Mouse (Mus musculus) kidney, adult 11 months (tissue): ENCODE results near the gene 4930558K02Rik.

Experiments
- DNase-seq: peaks from one replicate; pipeline ENCODE4 v3.0.0; 2022

The 4930558K02Rik gene

DNA sequence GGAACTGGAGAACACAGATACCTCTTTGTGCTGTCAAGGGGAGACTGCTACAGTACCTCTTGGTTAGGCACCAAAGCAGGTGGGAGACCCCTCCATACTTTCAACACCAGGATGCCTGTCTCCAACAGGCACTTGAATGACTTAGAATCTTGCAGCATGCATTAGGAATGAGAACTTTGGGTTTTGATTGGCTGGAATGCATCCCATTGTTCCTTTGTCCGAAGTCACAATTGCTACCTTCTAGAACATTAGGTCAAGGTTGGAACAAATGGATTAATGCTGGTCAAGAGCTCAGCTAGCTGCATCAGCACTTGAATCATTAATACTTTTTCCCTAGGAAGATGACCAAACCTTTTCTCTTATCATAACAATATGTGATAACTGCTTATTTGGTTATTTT, at the start of gene 4930558K02Rik:
TSS of gene 4930558K02Rik (minus strand) at position 101 of the 400 bp plus-strand sequence.
- no peak for DNase-seq

DNA sequence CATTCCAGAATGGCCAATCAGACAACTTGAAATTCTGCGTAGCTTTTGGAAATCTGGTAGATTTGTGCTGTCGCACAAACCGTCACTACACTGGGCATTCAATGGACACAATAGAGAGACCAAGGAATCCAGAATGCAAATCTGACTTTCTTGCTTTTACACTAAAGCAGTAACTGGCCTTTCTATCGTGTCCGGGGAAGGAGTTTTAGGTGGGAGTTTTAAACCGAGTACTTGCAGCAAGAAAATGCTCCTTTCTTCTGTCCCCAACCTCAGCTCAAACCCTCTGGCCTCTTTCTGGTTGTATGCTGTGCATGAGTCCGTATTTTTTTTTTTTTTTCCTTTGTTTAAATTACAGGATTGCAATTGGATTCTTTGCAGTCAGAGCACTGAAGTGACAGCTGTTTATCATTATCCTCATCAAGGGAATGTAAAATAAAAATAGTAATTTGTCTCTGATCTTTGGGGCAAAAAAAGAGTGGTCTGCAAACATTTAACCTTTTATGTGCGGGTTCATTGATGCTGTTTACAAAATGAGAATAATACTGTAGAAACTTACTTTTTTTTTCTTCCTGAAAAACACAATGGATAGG, 44.3 kb upstream of the 4930558K02Rik start:
- DNase-seq, result no peak

DNA sequence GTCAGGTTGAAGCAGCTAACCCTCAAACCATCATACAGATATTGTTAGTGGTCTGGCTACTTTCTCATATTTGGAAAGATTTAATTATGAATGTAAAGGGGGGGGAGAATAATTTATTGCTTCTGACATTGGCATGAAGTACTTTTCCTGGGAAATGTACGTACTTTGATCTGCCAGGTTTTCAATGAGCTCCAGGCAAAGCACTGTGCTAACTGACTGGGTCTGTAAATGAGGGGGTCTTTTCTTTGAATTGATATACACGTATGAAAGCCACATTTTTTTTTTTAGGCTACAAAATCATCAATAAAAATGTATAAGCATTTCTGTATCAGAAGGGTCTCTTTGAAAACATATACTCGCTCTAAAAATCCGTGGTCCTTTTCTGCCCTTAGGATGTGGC, 41.3 kb upstream of the 4930558K02Rik start:
- no peak for DNase-seq

DNA sequence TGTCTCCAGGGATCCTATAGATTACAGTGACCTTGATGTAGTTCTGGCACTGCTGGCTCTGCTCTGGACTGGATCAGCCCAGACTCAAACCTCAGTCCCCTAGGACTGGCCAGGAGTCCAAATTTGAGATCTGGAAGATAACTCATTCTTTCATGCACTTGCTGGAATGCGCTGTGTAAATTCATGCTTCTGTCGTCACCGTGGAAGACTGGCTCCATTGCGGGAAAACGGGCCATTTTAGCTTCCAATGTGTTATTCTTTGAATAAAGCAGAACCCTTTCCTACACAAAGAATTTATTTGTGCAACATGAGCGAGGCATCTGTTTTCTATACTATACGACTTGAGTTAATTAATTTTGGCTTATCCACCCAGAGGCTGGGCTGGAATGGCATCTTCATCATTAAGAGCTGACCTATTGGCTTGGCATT, 40.9 kb upstream of the 4930558K02Rik start:
- no peak for DNase-seq

DNA sequence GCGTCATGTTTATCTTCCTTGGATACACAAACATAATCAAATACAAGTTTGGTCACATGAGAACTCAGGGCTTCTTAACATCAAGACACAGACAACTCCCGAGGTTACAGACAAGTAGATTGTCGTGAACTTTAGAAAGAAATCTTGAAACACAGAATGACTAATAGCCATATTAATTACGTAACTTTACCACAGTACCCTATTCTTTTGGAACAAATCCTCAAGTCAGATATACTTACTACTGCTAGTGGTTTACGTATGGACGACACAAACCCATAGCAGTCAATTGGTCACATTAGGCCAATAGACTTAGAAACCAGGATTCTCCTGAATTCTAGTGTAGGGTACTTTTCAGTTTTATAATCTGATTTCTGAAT, 39.2 kb upstream of the 4930558K02Rik start:
- DNase-seq, result no peak

DNA sequence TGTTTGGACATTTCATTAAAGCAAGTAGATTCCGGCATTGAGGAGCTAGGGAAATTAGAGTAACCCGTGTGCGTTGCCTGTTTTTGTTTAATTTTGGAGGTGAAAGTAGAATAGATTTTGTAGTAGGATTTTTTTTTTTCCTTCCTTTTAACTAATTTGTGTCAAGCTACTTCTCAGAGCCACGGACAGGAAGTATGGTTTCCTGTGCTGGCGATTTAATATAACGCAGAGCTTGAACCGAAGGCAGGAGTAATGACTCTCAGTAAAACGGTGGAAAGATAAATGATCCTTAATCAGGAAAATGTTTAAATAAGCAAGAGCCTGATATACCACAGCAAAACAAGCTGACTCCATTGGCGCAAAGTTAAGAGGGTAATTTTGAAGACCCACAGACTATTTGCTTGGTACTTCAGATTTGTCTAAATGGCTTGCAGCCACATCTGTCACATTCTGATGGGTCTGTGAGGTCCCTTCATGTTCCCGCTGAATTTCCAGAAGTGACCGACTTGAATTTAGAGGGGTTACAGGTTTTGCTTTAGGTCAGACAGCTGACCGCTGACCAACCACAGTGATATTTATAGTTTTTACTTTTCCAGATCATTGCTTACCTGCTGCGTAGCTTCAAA, 38.7 kb upstream of the 4930558K02Rik start:
- DNase-seq, result no peak

DNA sequence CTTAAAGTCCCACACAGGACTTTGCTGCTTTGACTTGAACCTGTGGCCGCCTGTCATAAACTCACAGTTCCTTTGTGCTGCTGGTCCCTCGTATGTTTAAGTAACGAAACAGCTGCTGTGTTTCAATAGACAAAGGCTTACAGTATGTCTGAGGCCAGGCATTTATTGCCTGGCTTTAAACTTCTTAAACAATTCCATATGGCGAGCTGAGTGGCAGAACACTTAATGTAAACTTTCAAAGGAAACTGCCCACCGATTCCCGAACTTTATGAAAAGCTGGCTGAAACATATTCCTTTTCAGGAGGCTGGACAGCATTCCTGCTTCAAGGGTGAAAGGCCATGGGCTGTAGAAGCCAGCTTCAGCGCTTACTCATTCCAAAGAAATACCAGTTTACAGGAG, 37.5 kb upstream of the 4930558K02Rik start:
- DNase-seq, result no peak

DNA sequence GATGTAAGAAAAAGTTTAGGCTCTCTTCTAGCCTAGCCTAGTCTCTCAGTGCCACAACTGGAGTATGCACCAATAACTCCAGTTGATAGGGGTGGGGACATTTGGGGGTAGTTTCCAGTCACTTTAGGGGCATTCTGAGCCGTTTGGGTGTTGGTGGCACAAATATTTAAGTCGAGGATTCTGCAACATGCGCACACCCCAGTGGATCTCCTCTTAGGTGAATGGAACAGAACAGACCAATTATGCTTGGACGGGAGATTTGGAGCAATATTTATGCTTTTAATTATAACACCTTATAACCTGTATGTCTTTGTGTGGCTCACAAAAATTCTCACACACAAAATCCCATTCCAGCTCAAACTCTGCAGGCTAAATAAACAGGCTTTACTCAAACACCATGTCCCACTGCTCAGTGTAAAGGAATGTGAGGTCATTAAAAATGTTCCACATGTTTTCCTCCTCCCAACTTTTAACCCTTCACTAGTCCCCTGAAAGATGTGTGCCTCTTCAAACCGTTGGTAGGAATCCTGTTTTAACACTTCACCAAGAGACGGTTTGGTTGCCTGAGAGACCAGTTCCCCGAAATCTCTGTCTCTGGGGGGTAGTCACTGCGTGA, 35.9 kb upstream of the 4930558K02Rik start:
- no peak for DNase-seq

DNA sequence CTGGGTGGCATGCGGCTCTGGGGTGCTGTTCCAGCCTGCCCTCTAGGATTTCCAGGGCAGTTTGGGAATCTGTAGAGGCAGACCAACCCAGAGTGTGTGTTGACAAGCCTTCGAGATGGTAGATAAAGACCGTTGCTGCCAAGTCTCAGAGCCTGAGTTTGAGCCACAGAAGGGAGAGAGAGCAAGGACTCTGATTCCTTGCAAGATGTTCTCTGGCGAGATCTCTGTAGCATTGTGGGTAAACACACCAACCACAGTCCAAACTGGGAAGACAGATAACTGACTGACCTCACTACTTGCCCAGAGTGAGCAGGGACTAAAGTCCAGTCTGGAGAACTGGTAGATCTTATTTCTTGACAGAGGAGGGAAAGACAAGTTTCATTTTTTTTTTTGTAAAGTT, 34.1 kb upstream of the 4930558K02Rik start:
- no peak for DNase-seq

DNA sequence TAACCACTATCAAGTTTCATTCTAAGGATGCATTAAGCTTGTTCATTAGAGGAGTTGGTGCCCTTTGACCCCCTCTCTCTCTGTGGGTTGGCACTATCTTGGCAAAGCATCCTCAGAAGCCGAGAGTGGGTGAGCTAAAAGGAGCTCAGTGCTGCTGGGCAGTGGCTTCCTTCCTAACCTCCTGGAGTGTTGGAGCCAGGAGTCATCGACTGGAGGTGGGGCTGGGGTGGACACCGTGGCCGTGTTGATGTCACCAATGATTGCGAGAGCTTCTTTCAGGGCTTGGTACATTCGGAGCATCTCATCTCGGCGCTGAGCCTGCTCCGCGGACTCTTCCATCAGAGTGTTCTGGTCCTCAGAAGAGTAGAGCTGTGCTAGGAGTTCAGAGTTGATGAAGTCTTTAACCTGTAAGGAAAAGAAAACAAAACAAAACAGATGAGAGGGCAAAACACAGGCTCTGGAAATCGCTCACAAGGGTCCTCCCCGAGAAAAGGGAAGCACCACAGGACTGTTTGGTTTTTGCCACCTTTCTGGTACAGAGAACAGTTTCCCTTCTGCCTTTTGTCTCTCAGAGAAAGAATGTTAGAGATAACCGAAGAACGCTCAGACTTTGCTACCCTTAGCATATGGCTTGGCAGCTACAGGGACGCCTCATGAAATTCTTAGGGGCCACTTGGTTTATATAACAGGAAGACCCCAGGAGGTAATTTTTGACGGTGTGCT, 32.2 kb upstream of the 4930558K02Rik start:
- no peak for DNase-seq

DNA sequence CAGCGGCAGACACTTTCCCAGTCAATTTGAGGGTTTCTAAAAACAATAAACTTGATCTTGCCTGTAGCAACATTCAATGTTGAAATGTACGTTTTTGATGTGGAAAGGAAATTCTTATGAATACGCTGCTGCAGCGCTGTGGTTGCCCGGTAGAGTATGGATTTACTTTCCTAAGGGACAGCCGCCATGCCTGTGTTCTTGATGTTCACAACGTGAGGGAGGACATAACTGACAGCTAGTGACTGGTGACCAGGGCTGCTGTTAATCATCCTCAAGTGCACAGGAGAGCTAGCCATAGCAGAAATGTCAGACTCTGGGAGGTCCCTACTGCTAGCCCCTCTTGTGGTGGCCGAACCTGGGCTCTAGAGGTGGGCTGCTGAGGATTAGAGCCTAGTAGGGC, 29.6 kb upstream of the 4930558K02Rik start:
- DNase-seq, result no peak

DNA sequence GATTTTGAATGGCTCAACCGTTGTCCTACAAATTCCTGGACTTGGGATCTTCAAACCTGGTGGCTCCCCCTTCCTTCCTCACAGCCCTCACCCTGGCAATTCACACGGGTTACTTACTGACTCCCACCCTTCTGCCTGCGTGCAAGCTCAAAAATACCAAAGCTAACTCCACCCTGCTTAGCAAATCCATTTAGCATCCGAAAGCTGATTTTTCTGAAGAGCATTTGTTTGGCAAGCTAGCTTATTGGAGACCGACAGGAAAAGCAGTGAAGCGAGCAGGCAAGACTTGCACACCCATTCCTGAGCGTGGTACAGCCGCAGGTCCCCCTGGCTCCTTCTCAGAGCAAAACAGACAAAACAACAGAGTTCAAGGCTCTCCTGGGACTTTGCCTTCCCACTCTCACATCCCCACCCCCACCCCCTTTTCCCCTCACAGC, 29.2 kb upstream of the 4930558K02Rik start:
- DNase-seq, result no peak

DNA sequence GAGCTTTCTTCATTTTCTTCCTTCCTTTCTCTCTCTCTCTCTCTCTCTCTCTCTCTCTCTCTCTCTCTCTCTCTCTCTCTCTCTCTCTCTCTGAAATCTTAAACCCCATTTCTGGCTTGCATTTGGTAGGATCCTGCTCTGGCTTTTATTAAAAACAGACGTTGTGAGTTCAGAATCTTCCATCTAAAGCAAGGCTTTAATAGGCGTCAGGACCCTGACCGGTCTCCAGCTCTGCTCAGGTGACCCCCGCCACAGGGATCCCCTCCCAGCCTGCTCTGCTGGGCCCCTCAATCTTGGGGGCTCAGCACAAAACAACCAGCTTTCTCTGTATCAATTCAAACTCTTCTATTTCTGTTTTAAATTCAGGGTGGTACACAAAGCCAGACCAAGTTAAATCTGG, 28.8 kb upstream of the 4930558K02Rik start:
- no peak for DNase-seq

DNA sequence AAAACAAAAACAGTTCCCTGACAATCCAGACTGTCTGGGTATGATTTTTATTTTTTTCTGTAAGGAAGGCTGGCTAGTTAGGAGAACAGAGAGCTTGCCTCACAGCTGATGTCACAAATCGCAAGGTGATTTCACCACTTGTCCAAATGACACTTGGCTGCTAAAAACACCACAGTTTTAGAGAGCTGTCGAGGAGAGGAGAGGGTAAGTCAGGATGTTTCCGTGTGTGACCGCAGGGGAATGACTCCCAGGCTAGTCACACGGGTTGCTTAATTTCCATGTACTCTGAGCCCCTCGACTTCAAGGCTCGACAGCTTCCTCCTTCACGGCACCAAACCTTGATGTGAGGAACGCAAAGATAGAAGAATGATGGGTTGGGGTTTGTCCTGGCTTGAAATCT, 26.7 kb upstream of the 4930558K02Rik start:
- DNase-seq, result no peak

DNA sequence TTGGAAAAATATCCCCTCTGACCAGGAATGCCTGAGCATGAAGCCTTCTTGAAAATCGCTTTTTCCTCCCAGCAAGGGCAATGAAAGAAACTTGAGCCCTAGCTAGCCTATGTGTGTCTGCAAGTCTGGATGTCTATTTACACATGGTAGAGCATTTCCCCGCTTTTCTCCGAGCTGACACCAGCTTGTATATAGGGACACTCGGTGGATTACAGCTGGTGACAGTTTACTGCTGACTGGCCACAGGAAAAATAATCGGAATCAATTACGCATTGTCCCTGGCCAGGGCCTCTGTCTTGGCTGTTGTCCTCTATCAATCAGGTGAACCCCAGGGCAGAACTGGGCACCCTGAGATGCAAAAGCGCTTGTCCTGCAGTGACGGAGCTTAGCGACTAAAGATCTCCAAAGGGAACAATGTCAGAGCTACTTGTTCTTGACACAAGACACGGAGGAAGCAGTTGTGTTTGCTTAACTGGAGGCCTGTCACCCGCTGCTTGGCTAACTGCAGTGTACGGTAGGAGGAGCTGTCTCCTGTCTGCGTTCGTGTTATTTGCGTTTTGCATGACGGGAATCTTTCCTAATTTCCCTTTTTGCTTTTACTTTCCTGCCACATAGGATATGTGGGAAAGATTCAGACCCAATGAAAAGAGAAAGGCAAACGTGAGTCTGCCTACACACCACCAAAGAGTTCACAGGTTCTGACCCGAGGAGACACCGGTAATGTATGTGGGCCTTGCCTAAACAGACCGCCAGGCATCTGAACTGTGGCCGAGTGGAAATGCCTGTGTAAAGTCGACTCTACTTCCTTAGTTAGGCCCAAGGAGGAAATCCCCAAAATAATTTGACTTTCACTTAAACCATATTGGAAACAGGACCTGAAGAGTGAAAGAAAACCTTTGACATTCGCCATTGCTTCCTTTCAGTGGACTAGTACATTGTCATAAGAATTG, 25.7 kb upstream of the 4930558K02Rik start:
- peak; percentile 45 for DNase-seq

DNA sequence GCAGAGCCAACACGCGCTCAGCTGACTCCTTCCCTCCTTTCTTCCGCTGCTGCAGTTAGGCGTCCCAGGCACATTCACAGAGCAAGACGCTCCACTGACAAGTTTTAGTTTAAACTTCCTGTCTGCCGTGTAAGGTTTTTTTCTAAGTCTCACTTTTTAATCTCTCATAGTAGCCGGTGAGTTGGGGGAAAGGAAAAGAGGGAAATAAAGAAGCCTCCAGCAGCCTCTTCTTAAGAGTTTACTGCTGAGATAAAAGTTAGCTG, 25.0 kb upstream of the 4930558K02Rik start:
- DNase-seq, result no peak

DNA sequence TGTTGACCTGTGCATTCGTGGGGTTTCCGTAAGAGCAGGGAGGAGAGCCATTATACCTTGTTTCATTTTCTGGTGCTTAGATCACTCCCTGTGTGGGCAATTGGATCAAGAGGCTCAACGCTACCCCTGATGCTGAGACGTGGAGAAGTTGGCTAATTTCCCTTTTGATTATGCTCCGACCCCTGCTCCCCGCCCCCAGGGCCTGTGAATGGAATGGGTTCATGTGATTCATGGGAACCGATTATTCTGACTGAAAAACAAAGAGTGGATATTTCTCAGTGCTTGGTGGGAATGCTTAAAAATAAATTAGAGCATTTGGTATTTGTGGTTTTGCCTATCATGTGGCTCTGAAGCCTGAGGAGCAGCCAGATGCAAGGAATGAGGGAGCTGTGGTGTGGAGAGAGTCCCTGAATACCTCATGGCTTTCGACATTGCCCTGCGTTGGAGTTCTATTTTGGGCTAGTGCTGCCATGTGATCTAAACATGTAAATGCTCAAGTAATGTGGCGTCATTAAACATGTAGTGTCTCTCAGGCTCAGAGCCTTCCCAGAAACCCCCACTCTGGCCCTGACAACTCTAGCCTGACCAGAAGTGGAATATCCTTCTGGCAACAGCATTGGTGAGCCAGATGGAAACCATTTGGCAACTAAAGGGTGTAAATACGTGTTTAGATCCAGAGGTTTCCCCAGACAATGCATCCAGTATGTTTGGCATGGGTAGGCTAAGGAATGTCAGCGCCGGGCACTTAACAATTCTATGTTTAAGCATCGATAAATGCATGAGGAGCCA, 24.5 kb upstream of the 4930558K02Rik start:
- DNase-seq, result no peak

DNA sequence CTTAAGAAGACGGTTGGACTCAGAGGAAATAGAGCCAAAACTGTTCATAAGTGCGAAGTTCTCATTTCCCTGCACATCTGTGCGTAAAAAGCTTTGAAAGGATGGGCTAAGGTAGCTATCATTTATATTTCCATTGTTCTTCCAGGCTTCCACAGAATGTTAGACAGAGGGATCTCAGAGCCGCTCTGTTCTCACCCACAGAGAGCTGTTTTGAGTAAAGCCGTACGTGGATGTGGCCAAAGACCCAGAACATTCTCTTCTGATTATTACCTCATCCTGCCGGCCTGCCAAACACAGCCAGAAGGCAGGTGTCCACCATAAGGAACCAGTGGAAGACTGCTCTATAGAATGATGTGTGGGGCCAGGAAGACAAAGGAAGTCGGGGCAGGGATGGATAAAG, 21.9 kb upstream of the 4930558K02Rik start:
- DNase-seq, result no peak

DNA sequence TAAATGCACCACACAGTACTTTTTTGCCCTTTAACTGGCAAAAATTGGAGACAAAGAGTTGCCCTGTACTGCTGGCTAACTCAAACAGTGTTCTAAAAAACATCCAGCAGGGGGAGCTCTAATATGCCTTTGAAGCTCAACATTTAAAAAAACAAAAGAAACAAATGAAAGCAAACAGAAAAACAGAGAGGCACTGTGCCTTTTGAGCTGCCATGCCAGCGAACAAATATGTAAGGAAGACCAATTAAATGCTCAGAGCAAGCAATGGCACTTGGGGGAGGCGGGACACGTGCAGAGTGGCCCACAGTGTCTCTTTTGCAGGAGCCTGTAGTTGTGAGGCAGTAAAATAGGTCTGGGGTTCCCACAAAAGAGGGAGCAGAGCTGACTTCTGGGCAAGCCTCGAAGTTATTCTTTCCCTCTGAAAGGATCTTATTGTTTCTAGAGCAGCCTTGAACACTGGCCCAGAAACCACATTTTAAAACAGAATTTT, 20.5 kb upstream of the 4930558K02Rik start:
- DNase-seq, result peak; percentile 17

DNA sequence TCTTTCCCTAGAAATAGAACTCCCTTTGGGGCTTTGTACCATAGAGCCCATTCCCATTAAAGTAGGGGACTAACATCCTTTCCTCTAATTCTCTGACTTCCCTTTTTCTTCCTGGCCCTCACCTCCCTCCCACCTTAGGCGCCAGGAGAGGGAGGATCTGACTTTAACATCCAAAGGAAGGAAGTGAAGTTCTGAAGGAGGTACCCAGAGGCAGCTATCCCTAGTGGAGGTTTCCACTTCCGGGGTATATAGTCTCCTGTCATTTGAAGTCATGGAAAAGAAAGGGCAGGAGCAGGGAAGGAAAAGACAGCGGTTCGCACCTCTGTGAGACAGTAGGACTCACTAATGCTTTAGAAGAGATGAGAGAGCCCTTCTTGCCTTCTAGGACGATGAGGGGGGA, 19.9 kb upstream of the 4930558K02Rik start:
- no peak for DNase-seq

DNA sequence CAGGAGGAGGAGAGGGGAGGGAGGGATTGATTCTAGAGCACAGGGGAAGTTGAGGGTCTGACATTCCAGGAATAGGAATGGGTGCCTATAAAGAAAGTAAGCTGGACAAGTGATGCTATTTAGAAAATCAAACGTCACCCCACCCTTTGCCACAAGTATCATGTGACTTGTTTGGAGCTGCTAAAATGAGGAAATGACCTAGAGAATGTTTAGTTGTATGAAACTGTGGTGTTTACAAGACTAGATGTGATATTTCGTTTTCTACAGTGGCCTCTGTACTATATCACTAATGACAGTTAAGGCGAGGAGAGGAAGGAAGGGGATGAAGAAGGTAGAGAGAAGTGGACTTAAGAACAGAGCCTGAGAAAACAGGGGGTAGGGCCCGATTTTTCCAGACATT, 19.3 kb upstream of the 4930558K02Rik start:
- DNase-seq, result no peak

DNA sequence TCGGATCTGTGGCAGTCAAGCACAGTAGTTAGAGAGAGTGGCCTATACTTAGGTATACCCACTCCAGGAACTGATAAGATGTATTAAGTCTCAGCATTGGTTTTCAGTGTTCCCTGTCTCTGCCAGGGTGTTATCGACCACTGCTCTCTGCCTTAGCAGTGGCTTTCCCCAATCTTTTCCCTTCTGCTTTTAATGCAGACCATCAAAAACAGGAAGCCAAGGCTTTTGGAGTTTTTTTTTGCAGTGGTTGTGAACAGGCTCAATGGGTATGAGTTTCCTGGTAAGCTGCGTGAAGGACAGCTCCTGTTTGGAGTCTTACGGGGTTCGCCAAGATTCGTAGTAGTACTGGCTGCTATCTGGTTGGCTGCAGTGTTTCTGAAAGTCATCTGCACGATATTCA, 13.0 kb upstream of the 4930558K02Rik start:
- no peak for DNase-seq
